Mouse (Mus musculus): ENCODE results near the gene Actl6a.

- TF ChIP-seq EP300 (IDR thresholded peaks at IDR 0.05; ENCODE audit: low read depth) (no peak), CTCF (IDR thresholded peaks at IDR 0.05; ENCODE audit: low read depth) (no peak)
Measured at GRCm38 (mm10) chr3:32690008-32690407, 16.1 kb upstream of the Actl6a start.

Data from heart, postnatal 0 days (tissue).